Mouse (Mus musculus) left cerebral cortex, postnatal 4 days (tissue): ENCODE measurements around the gene Jmjd1c. TPM values are rescaled to one million over a fixed set of nuclear protein-coding genes. Genes with fewer than 3 reads are reported as not detected.

ENCODE experiments used
- DNase-seq: peaks from one replicate; pipeline ENCODE4 v3.0.0-alpha.2; 2022
- intact Hi-C: fragments of 180-260 bp; cut with DNase I; formaldehyde crosslinking; loops from one replicate; pipeline ENCODE4 v1.15.1; 2025
- total RNA-seq, 2 experiments: library from RNA; stranded (reverse); gene quantifications; 2 replicates each; pipeline ENCODE4 v1.2.3; 2021

Gene Jmjd1c
- total RNA-seq, 2 experiments from 2014 or later: 135 to 143 TPM

GRCm38 (mm10) chr10:67123756-67124155 is 27.8 kb downstream of the Jmjd1c start:
- intact Hi-C loops: no loop called here
- no peak for DNase-seq

DNA sequence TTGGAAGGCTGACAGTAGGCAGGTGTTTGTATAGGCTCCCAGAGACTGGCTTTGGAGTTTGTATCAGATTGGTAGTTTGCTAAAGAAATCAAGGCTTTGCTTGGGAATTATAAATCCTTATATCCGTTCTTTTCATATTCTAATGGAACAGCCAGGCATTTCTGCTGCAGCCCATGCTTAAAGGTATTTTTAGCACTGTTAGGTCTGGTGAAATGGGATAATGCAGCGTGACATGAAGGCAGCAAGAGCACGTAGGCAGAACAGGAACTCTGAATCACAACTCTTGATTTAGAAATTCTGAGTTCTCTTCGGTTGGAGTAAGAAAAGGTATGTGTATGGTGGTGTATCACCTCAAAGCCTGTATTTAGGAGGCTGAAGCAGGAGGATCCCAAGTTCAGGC is 28.2 kb downstream of the Jmjd1c start:
- no peak for DNase-seq
- intact Hi-C loops: no loop called here

DNA sequence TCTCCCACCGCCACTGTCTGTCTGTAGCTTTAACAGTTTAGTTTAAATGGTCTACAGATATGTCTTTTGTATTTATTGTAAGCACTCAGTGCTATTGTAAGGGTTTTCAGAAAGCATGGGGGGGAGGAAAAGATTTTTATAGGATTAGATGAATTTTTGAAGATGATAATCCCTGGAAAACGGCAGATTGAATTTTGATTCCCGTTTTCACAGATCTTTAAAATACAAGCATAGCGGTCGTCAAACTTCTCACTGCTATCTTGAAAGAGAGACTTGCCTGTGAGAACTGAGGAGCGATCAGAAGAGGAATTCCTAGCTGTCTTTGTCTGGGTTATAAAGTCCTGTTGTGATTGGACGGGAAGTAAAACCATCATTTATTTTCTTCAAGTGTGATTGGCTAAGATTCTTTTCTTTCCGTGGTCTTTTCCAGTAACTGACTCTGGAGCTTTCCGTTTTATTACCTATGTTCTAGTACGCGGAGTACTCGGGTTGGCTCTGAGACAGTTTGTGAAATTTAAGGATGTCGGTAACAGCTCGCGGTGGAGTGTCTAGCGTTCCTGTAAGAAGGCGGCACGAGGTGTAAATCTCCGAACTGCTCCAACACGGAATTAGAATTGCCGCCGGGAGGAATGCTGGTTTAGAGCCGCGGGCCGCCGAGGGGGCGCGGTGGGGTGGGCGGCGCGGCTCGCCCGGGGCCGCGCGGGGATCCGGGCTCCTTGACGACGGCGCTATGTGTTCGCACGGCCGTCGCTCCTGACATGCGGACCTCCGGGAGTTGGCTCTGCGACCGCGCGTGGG is 30.3 kb downstream of the Jmjd1c start:
- peak; percentile 43 for DNase-seq
- intact Hi-C loops: loop anchor here (5.0 kb wide), 1 partner anchor 61 kb away; no protein-coding TSS in a partner anchor

GRCm38 (mm10) chr10:67126859-67127758 is 31.2 kb downstream of the Jmjd1c start:
- intact Hi-C loops: loop anchor here (5.0 kb wide), 1 partner anchor 60 kb away; no protein-coding TSS in a partner anchor
- DNase-seq: peak; percentile 59

- intact Hi-C loops: loop anchor here (5.0 kb wide), 1 partner anchor 58 kb away; no protein-coding TSS in a partner anchor
- DNase-seq: no peak
Measured at GRCm38 (mm10) chr10:67129531-67129930, 33.6 kb downstream of the Jmjd1c start.

DNA sequence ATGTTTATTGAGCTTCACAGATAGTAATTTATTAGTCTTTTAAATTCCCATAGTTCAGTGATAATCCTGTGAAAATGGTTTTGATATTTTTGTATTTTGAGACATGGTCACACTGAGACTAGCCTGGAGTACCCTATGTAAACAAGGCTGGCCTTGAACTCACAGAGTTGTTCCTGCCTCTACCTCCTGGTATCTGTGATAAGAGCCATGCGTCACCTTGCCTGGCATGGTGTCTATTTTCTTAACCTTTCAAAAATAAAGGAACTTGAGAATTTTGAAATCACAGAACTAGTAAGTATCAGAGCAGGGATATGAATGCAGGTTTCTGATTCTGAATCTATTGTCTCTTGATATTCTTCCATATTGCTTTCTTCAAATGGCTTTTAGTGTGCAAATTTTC is 35.8 kb downstream of the Jmjd1c start:
- intact Hi-C loops: no loop called here
- DNase-seq: no peak

GRCm38 (mm10) chr10:67134322-67134721 is 38.4 kb downstream of the Jmjd1c start:
- DNase-seq: no peak
- intact Hi-C loops: no loop called here

DNA sequence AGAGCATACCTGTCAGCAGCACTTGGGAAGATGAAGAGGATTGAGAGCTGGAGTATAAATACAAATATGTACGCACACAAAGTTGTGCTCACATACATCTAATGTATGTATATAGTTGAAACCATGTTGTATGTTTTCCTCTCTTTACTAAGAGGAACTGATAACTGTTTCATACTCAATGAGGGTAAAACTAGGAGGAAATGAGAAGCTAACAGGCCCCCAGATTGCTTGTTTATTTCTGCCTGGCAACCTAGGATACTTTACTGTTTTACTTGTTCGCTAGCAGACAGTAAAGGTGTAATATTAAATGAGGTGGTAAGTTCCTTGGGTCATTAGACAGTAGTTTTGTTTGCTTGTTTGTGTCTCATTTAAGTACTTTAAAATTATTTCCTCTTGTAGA is 41.5 kb downstream of the Jmjd1c start:
- no peak for DNase-seq
- intact Hi-C loops: no loop called here

DNA sequence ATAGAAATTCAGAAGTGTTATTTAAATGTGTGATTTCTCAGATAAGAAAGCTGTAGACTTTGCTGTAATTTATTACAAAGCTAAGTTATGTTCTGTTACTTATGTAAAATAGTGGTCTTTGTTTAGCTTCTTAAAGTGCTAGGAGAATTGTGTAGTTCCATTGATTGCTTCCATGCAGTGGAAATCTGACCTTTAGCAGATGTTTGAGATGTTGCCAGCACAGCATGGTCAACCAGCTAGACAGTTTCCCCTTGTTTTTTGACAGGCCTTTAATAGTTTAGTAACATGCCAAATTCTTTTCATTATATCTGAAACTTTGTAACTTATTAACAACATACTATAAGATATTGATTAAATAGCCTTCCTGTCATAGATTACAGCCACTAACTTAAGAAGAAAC is 47.7 kb downstream of the Jmjd1c start:
- intact Hi-C loops: no loop called here
- DNase-seq: peak; percentile 11

DNA sequence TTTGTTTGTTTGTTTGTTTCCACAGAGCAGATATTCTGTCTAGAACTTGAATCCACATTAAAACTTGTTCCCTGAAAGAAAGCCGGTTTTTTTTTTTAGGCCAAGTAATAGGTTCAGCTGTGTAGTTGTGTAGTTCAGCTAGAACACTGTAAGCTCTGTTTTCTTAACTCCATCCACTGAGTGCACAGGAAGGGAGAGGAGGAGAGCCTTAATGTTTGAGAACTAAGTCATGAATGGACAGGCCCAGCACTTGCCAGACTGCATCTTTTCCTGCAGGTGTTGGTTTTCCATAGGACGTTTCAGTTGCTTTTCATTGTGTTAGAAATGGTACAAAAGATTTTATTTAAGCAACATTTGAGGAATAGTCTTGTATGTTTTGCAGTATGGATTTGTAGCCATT is 48.3 kb downstream of the Jmjd1c start:
- DNase-seq: no peak
- intact Hi-C loops: no loop called here

DNA sequence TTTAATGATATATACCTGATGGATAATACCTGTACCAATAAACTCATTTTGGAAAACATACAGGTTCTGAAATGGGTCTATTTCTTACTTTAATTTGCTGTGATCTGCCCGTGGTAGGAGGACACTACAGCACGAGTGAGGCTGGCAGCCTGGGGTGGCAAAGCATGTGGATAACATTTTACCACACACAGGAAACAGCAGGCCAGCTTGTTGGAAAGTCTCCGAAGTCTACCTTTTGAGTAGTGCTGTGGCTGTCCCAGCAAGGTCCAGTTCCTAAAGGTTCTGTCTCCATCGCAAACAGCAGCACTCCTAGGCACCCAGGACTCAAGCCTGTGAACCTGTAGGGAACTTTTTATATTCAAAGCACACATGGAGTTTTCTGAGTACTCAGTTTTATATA is 49.7 kb downstream of the Jmjd1c start:
- intact Hi-C loops: no loop called here

DNA sequence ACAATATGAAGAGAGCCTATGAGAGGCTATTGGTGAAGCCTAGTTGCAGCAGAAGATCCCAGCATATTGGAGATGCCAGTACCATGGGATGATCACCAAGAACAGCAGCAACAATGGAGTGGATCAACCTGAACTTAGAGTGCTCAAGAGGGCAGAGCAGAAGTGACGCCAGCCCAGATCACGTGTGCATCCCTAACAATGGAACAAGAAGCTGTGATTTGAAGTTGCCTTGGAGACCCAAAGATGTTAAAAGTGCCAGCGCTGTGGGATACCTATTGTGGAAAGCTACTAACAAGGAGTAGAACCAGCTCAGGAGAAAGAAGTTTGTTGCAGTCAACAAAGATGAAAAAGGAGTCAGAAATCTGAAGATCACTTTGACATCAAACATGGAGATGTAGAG is 55.8 kb downstream of the Jmjd1c start:
- intact Hi-C loops: no loop called here
- DNase-seq: no peak

More for the DNA sequence above, 49.7 kb downstream of the Jmjd1c start:
- no peak for DNase-seq

DNA sequence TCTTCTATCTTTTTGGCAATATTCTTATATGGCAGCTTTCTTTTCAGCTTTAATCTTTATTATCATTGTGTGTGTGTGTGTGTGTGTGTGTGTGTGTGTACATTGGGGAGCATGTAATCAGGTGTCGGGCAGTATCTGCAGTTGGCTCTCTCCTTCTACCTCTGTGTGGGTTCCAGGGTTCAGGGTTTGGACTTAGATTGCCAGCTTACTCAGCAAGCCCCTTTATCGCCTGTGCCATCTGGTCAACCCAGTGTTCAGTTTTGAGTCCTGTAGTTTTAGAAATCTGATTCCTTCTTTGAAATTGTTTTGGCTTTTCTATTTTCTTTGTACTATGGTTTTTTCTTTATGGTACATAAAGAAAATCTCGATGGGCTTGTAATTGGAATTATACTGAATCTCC is 58.7 kb downstream of the Jmjd1c start:
- intact Hi-C loops: no loop called here
- DNase-seq: no peak

GRCm38 (mm10) chr10:67174049-67174448 is 78.1 kb downstream of the Jmjd1c start:
- no peak for DNase-seq
- intact Hi-C loops: no loop called here

- no peak for DNase-seq
- intact Hi-C loops: no loop called here
Measured at GRCm38 (mm10) chr10:67176031-67176430, 80.1 kb downstream of the Jmjd1c start.

DNA sequence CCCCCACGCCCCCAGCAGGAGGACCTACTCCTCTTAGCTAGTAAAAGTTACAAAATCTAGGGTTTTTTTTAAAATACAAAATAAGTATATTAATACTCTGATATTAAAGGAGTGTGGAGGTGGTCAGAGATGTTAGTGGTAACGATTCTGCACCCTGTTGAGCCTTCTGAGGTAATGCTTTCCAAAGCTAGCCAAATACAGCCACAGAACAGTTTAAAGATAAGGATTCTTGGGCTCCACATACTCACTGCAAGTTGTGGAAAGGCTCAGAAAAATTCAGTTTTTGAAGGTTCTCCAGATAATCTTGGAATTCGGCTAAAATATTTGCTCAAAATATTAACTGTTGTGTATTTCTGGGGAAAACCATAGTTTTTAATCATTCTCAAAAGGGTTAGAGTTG is 81.0 kb downstream of the Jmjd1c start:
- intact Hi-C loops: no loop called here
- DNase-seq: no peak

DNA sequence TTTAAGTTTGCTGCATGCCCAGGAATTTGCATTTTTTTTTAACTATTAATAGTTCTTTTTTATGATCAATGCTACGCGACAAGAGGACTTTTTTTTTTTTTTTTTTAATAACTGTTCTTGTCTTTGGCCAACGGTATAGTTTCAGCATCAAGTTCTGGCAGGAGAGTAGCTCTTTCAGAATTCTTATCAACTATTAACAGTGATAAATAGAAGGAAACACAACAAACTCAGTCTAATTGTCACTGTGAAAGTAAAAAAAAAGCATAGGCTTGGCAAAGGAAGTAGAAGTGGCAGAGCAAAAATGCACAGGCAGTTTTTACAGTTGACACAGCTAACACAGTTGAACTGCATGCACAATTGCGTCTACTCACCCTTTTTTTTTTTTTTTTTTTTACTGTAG is 81.5 kb downstream of the Jmjd1c start:
- intact Hi-C loops: no loop called here
- DNase-seq: no peak

DNA sequence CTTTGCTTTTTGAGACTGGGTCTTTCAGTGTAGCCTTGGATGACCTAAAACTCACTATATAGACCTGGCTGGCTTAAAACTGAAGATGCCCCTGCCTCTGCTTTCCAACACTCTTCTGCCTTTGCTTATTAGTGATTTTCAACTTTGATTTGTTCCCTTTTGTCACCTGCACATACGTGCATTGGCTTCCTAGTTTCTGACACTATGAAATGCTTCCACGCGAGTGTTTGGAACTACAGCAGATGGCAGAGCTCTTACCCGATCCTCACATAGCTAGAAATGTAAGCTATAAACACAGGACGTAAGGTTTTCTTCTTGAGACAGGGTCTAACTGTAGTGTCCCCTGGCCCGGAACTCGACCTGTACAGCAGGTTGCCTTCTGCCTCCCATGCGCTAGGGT is 84.1 kb downstream of the Jmjd1c start:
- intact Hi-C loops: no loop called here

GRCm38 (mm10) chr10:67180799-67181198 is 84.9 kb downstream of the Jmjd1c start:
- intact Hi-C loops: no loop called here
- no peak for DNase-seq

More for the DNA sequence above, 84.1 kb downstream of the Jmjd1c start:
- no peak for DNase-seq

GRCm38 (mm10) chr10:67182651-67183050 is 86.7 kb downstream of the Jmjd1c start:
- no peak for DNase-seq
- intact Hi-C loops: no loop called here

DNA sequence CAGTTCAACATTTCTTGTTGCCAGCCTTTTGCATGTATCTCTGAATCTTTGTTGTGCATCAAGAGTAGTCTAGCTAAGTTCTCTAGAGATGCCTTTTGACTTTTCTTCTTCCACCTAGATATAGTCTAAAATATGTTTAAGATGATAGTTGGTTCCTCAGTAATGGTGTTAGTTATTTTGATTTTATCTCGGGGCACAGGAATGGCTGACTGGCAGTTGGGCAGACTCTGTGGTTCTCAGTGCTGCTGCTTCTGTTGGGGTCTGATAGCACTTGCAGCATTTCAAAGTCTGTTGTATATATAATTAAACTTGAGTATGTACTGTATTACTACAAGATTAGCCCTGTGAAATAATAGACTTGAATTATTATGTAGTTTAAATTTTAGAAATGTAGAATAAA is 87.2 kb downstream of the Jmjd1c start:
- intact Hi-C loops: no loop called here
- DNase-seq: no peak
